Mouse (Mus musculus): ENCODE measurements around the gene Lsg1.
A peak's percentile ranks its signal among the peaks of the same experiment; 100 is the strongest.

The Lsg1 gene

DNA sequence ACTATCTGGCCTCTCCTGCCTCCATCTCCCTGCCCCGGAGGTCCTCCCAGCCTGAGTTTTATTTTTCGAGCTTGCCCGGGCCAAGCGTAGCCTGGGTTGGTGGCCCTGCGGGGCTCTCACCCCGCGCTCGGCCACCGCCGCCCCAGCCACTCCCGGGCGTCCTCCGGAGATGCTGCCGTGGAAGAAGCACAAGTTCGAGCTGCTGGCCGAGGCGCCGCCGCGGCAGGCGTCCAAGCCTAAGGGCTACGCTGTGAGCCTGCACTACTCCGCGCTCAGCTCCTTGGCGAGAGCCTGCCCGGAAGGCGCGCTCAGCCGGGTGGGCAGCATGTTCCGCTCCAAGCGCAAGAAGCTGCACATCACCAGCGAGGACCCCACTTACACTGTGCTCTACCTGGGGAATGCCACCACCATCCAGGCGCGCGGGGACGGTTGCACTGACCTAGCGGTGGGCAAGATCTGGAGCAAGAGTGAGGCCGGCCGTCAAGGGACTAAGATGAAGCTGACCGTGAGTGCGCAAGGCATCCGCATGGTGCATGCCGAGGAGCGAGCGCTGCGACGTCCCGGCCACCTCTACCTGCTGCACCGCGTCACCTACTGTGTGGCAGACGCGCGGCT lies 13.1 kb upstream of the Lsg1 start:
- peak; percentile 75 for DNase-seq (ENCODE audit: low read depth)

DNA sequence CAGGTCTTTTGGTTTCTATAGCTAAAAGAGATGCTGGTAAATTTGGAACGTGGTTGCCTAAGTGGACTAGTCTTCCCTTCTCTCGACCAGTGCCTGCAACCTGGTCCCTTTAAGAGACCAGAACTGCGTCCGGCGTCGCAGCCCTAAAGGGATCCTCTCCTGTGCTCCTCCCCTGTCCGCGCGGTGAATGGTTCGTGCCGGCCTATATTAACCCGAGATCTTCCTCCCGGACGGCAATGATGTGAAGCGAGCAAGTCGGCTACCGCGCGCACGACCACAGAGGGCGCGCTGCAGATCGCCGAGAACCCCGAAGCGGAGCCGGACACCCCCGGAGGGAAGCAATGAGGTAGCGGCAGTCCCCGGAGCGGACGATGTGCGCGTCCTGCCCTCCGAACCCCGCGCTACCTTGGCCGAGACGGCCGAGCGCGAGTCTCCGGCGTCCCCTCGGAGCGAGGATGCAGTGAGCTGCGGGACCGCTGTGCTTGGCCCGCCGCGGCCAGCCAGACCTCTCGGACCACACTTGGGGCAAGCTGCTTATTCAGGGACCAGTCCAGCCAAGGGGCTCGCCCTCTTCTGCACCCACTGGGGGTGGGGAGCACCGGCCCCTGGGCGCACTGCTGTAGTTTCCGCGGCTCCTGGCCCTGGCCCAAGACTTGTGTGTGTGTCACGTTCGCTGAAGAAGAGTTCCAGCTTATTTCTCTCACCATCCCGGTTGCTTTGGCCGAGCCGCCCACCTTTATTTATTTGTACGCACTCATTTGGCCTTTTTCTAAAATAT lies 12.3 kb upstream of the Lsg1 start, which contains the start of gene Fam43a:
Gene Fam43a (plus strand): TSS at position 233 of the 778 bp plus-strand sequence.
- DNase-seq (ENCODE audit: low read depth): peak; percentile 95

GRCm38 (mm10) chr16:30596959-30597681 lies 9.7 kb upstream of the Lsg1 start:
- DNase-seq (ENCODE audit: low read depth): peak; percentile 94

GRCm38 (mm10) chr16:30595835-30596557 lies 8.6 kb upstream of the Lsg1 start:
- DNase-seq (ENCODE audit: low read depth): peak; percentile 46

DNA sequence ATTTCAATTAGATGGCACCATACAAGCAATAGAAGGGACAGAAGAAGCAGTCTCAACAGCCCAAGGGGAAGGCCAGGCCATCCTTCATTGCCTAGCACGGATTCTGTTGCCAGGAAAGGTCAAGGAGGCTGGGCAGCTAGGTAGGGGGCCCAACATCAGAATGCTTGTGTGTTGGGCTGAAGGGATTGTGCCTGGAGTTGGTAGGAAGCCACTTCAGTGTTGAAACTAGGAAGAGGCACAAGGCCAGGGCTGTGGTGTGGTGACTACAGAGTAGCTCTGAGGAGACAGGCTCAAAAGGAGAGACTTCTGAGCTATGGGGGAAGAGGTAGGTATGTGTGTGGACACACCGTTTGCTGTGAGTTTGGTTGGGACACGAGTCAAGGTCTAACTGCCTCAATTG lies 8.0 kb upstream of the Lsg1 start:
- no peak for DNase-seq (ENCODE audit: low read depth)

GRCm38 (mm10) chr16:30591990-30592389 lies 4.6 kb upstream of the Lsg1 start:
- no peak for DNase-seq (ENCODE audit: low read depth)

- DNase-seq (ENCODE audit: low read depth): peak; percentile 66
Measured at GRCm38 (mm10) chr16:30590264-30591209, 3.1 kb upstream of the Lsg1 start.

DNA sequence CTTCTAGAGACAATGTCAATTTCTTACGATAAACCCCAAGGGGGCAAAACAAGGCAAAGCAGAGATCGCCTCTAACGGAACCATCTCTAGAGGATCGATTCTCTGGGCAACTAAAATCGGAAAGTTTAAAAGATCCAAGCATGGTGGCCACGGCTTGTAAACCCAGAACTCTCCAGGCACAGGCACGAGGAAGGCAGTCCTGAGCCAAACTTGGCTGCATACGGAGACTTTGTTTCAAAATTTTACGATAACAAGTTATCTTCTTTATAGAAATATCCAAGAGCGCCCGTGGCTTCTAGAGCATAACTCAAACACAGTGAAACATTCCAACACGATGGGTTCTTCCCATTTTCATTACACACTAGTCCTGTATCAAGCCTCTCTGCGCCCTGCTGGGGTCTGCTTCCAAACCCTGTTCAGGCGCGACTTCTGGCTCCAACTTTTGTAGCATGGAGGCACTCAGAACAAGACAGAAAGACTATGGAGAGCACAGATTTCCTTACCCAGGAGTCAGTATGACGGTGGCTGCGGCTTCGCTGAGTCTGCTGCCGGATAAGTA lies 378 bp downstream of the Lsg1 start:
- DNase-seq (ENCODE audit: low read depth): no peak

DNA sequence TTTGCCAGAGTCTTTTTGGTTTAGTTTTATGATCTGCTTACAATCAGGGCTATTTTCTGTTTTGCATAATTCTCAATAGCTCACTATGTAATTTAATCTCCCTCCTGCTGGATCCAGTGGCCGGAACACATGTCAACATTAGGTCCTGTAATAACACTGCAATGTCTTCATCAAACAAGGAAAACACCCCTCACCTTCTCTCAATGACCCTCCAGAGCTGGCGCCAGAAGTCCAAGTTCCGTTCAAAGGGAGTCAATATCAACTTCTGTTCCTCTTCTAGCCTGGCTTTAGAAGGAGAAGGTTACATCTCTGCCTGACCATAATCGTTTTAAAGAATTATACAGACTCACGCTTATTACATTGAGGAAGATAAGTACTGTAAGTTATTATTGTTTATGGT lies 6.6 kb downstream of the Lsg1 start:
- DNase-seq (ENCODE audit: low read depth): no peak

- DNase-seq (ENCODE audit: low read depth): no peak
Measured at GRCm38 (mm10) chr16:30576392-30576791, 11.0 kb downstream of the Lsg1 start.

DNA sequence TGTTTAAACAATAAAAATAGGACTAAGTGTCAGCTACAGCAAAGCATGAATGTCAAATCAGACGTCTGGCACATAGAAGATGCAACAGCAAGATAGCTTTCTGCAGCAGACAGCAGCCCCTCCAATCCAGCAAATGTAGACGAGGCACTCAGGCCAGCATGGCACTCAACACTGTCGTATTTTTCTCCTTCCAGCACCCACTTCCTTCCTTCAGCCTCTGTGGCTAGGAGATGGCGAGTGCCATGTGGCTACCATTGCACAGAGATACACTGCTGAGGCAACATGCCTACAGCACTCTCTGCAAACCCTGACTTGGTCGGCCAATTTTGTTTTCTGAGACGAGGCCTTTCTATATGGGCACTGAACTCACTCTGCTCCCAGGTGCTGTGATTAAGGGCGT lies 11.6 kb downstream of the Lsg1 start:
- DNase-seq (ENCODE audit: low read depth): no peak

GRCm38 (mm10) chr16:30572239-30572638 lies 15.2 kb downstream of the Lsg1 start:
- DNase-seq (ENCODE audit: low read depth): no peak

- no peak for DNase-seq (ENCODE audit: low read depth)
Measured at GRCm38 (mm10) chr16:30571378-30571777, 16.0 kb downstream of the Lsg1 start.

DNA sequence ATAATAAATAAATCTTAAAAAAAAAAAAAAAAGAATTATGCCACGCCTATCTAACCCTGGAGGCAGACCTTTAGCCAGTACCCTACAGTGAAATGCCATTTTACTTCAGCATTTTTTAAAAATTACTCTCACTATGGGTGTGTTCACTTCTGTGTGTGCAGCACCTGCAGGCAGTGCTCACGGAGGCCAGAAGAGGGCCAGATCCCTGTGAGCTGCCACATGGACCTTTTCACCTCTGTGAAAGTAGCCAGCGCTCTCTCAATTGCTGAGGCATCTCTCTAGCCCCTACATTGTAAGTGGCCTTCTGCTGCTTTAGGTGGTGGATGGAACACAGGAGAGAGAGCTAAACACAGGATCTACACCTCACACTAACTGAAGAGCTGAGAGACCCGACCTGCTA lies 17.2 kb downstream of the Lsg1 start:
- no peak for DNase-seq (ENCODE audit: low read depth)

GRCm38 (mm10) chr16:30565631-30566030 lies 21.8 kb downstream of the Lsg1 start:
- DNase-seq (ENCODE audit: low read depth): no peak

GRCm38 (mm10) chr16:30560601-30561000 lies 26.8 kb downstream of the Lsg1 start:
- no peak for DNase-seq (ENCODE audit: low read depth)

GRCm38 (mm10) chr16:30559312-30559992 lies 27.9 kb downstream of the Lsg1 start:
- DNase-seq (ENCODE audit: low read depth): no peak

- DNase-seq (ENCODE audit: low read depth): no peak
Measured at GRCm38 (mm10) chr16:30554109-30554508, 33.3 kb downstream of the Lsg1 start.

GRCm38 (mm10) chr16:30552621-30553338 lies 34.6 kb downstream of the Lsg1 start:
- peak; percentile 83 for DNase-seq (ENCODE audit: low read depth)
